Mouse (Mus musculus): Measurements from ENCODE around the gene Galnt14. TPM values are rescaled to one million over a fixed set of nuclear protein-coding genes. Genes with fewer than 3 reads are reported as not detected.

Galnt14 gene
- polyA plus RNA-seq, 1 experiment, result 7.6 TPM

DNA sequence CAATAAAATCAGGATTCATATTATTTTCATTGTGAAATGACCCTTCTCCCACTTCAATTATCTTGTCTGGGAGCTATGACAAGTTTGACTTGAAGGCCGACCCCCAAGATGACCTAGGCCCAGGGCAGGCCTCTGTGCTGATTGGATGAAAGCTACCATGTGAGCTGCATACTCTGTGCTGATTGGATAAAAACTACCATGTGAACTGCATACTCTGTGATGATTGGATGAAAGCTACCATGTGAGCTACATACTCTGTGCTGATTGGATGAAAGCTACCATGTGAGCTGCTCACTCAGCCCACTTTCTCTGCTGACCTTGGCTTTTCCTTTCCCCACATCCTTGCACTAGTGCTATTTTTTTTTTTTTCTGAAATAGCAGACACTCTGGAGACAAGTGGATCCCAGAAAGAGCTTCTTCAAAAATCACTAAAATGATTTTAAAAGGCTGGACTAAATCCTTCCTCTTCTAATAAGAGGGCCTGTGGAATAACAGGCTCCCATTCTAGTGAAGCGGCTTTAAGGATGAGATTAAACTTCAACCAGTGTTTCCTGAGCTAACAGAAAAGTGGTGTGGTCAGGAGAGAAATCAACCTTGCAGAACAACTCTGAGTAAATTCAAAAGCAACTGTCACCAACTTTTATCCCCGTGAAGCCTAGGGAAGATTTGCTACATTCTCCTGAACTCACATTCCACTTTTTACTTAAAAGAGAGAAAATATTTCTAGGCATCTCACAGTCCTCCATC is 15.9 kb downstream of the Galnt14 start:
- Histone ChIP-seq H3K27me3 (ENCODE audit: control insufficient read depth, insufficient read depth, low read length) (no peaks in the 10 kb centered on the region), H3K4me3 (replicated peaks; ENCODE audit: insufficient read depth, low read depth, low read length) (no peak overlapping the region), H3K27ac (ENCODE audit: insufficient read depth, low read length) (no peak overlapping the region), H3K4me1 (ENCODE audit: control insufficient read depth, insufficient read depth, low read length) (no peaks in the 10 kb centered on the region)
- WGBS, result 95% methylated on average over 3 of the region's 3 CpGs
- no peak for DNase-seq
- TF ChIP-seq CTCF (IDR thresholded peaks at IDR 0.05; ENCODE audit: borderline replicate concordance, insufficient read depth, low read depth, low read length), result no peak
- TF ChIP-seq POLR2A (IDR thresholded peaks at IDR 0.05; ENCODE audit: borderline replicate concordance, insufficient read depth, low read length), result no peak

DNA sequence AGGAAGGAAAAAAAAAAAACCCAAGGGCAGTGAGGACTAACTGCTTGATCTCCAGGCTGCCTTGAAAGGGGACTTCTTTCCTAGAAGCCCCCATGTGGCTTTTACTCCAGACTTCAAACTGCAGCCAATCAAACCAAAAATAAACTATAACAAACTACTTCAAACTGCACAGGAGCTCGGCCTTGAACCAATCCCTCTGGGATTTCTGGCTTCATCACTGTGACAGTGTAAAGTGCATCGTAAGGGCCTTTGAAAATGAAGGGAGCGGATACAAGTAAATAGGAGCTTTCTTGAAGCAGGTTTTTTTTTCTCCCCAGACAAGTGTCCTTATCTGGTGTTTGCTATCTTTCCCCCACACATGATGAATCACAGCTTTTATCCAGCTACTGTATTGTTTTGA is 22.0 kb downstream of the Galnt14 start:
- TF ChIP-seq POLR2A (IDR thresholded peaks at IDR 0.05; ENCODE audit: borderline replicate concordance, insufficient read depth, low read length), result no peak
- TF ChIP-seq CTCF (IDR thresholded peaks at IDR 0.05; ENCODE audit: borderline replicate concordance, insufficient read depth, low read depth, low read length), result no peak
- H3K4me3 ChIP-seq (replicated peaks; ENCODE audit: insufficient read depth, low read depth, low read length), result no peak overlapping the region
- H3K4me1 ChIP-seq (ENCODE audit: control insufficient read depth, insufficient read depth, low read length), result no peaks in the 10 kb centered on the region
- DNase-seq, result no peak
- H3K27me3 ChIP-seq (ENCODE audit: control insufficient read depth, insufficient read depth, low read length), result no peaks in the 10 kb centered on the region
- H3K27ac ChIP-seq (ENCODE audit: insufficient read depth, low read length), result no peak overlapping the region
- 84% methylated on average over 3 of the region's 3 CpGs for WGBS

DNA sequence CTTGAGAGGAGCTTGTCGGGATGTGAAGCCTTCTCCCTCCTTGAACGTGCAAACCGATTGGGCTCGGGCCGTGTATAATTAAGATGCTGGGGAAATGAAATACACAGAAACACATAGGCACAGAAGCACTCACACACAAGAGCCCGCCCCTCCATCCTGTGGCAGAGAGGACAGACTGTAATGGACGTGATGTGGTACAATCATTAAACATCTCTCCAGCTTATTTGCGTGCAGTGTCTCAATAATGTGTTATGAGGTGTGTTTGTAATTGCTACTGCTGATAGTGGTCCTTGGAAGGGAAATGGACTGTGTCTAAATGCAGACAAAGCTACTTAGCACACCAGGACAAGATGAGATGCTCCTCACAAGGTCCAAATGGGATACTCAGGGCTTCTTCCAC is 24.0 kb downstream of the Galnt14 start:
- no peak for DNase-seq
- 82% methylated on average over 8 of the region's 8 CpGs for WGBS
- Histone ChIP-seq H3K4me3 (replicated peaks; ENCODE audit: insufficient read depth, low read depth, low read length) (no peak overlapping the region), H3K4me1 (ENCODE audit: control insufficient read depth, insufficient read depth, low read length) (no peaks in the 10 kb centered on the region), H3K27ac (ENCODE audit: insufficient read depth, low read length) (no peak overlapping the region), H3K27me3 (ENCODE audit: control insufficient read depth, insufficient read depth, low read length) (no peaks in the 10 kb centered on the region)
- TF ChIP-seq CTCF (IDR thresholded peaks at IDR 0.05; ENCODE audit: borderline replicate concordance, insufficient read depth, low read depth, low read length) (no peak), POLR2A (IDR thresholded peaks at IDR 0.05; ENCODE audit: borderline replicate concordance, insufficient read depth, low read length) (no peak)

DNA sequence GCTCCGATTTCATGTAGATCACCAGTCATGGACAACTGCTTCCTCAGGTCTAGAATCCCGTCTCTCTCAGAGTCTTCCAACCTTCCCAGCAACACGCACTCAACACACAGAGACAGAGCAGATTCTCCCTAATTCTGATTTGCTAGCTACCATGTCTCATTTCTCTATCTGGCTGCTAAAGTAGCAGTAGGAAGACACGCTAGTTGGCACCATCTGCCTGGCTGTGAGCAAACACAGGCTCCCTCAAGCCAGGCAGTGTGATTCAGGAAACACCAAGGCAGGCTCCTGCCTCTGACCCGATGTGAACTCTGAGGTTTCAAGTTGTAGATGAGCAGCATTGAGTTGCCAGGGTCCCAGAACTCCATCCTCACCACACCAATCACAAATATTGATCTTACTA is 25.5 kb downstream of the Galnt14 start:
- no peak for TF ChIP-seq POLR2A (IDR thresholded peaks at IDR 0.05; ENCODE audit: borderline replicate concordance, insufficient read depth, low read length)
- no peak for TF ChIP-seq CTCF (IDR thresholded peaks at IDR 0.05; ENCODE audit: borderline replicate concordance, insufficient read depth, low read depth, low read length)
- H3K4me1 ChIP-seq (ENCODE audit: control insufficient read depth, insufficient read depth, low read length), result no peaks in the 10 kb centered on the region
- no peak for DNase-seq
- no peaks in the 10 kb centered on the region for H3K27me3 ChIP-seq (ENCODE audit: control insufficient read depth, insufficient read depth, low read length)
- 63% methylated on average over 5 of the region's 5 CpGs for WGBS
- no peak overlapping the region for H3K4me3 ChIP-seq (replicated peaks; ENCODE audit: insufficient read depth, low read depth, low read length)
- no peak overlapping the region for H3K27ac ChIP-seq (ENCODE audit: insufficient read depth, low read length)

DNA sequence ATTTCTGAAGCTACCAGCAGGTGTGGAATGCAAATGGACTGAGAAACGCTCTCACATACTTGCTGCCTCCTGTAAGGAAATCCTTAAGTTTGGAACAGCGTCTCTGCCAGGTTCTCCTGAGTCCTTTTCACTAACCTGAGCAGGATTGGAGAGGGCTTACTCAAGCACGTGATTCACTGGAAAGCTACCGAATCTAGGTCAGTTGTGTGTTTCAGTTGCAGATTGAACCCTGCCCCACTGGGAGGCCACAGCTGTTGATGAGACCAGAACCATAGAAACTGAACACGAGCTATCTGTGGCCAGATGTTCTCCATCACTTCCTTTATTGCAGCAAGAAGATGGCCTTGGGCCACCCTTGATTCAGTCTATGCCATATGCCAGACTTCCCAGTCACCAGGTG is 38.3 kb downstream of the Galnt14 start:
- H3K4me1 ChIP-seq (ENCODE audit: control insufficient read depth, insufficient read depth, low read length), result no peaks in the 10 kb centered on the region
- DNase-seq, result no peak
- 42% methylated on average over 5 of the region's 5 CpGs for WGBS
- no peaks in the 10 kb centered on the region; the same call in 1 of the 2 replicates for H3K27me3 ChIP-seq (ENCODE audit: control insufficient read depth, insufficient read depth, low read length)
- H3K4me3 ChIP-seq (replicated peaks; ENCODE audit: insufficient read depth, low read depth, low read length), result no peak overlapping the region
- TF ChIP-seq CTCF (IDR thresholded peaks at IDR 0.05; ENCODE audit: borderline replicate concordance, insufficient read depth, low read depth, low read length) (no peak), POLR2A (IDR thresholded peaks at IDR 0.05; ENCODE audit: borderline replicate concordance, insufficient read depth, low read length) (no peak)
- H3K27ac ChIP-seq (ENCODE audit: insufficient read depth, low read length), result no peak overlapping the region

DNA sequence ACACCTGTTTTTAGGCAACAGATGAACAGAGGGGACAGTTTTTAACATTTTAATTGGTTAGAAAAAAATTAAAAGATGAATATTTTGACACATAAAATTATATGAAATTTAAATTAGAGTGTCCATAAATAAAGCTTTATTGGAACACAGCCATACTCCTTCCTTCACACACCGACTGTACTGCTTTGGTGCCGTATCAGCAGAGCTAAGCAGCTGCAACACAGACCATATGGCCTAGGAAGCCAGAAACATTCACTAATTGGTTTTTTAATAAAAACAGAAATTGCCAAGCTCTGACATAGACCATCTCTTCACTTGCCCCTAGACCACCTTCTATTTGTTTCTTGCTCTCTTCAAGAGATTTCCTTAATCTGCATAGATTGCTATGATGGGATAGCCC is 40.2 kb downstream of the Galnt14 start:
- TF ChIP-seq CTCF (IDR thresholded peaks at IDR 0.05; ENCODE audit: borderline replicate concordance, insufficient read depth, low read depth, low read length), result no peak
- TF ChIP-seq POLR2A (IDR thresholded peaks at IDR 0.05; ENCODE audit: borderline replicate concordance, insufficient read depth, low read length), result no peak
- Histone ChIP-seq H3K4me1 (ENCODE audit: control insufficient read depth, insufficient read depth, low read length) (no peaks in the 10 kb centered on the region), H3K27me3 (ENCODE audit: control insufficient read depth, insufficient read depth, low read length) (no peaks in the 10 kb centered on the region; the same call in 1 of the 2 replicates), H3K27ac (ENCODE audit: insufficient read depth, low read length) (no peak overlapping the region), H3K4me3 (replicated peaks; ENCODE audit: insufficient read depth, low read depth, low read length) (no peak overlapping the region)
- 75% methylated on average over 2 of the region's 2 CpGs for WGBS
- no peak for DNase-seq

DNA sequence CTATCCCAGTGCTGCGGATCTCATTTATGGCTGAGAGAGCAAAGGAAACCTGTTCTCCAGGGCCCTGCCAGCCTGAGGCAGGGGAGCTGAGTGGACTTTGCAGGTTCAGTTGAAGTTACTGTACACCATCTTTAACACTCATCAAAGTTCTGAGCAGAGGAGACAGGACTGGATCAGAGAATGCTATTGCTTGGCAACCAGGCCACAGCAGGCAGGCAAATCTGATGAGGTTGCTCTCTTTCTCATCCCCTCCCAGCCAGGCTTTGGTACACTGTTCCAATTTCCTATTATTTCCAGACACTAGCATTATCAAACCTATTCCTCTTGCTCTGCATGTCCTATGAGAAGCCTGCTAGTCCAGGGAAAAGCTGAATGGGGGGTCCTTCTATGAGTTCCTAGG is 41.3 kb downstream of the Galnt14 start:
- TF ChIP-seq POLR2A (IDR thresholded peaks at IDR 0.05; ENCODE audit: borderline replicate concordance, insufficient read depth, low read length) (no peak), CTCF (IDR thresholded peaks at IDR 0.05; ENCODE audit: borderline replicate concordance, insufficient read depth, low read depth, low read length) (no peak)
- Histone ChIP-seq H3K27ac (ENCODE audit: insufficient read depth, low read length) (no peak overlapping the region), H3K4me1 (ENCODE audit: control insufficient read depth, insufficient read depth, low read length) (no peaks in the 10 kb centered on the region), H3K4me3 (replicated peaks; ENCODE audit: insufficient read depth, low read depth, low read length) (no peak overlapping the region), H3K27me3 (ENCODE audit: control insufficient read depth, insufficient read depth, low read length) (no peaks in the 10 kb centered on the region; the same call in 1 of the 2 replicates)
- no peak for DNase-seq
- 70% methylated on average over 1 of the region's 1 CpGs for WGBS

DNA sequence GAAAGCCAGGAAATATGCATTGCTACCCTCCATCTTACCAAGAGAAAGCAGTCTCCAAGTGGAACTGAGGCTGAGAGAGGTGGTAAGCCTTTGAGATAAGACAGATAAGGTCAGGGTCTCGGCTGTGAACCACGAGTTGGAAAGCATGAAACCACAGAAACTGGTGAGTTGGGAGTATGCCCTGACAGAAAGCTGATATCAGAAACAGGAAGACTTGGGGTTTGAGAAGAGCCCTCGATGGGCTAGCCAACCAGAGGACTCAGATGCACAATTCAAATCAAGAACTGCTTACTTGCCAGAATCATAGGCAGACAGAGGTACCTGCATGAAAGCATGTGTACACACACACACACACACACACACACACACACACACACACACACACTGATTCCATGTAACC is 47.0 kb downstream of the Galnt14 start:
- no peak overlapping the region for H3K27ac ChIP-seq (ENCODE audit: insufficient read depth, low read length)
- no peak for TF ChIP-seq POLR2A (IDR thresholded peaks at IDR 0.05; ENCODE audit: borderline replicate concordance, insufficient read depth, low read length)
- TF ChIP-seq CTCF (IDR thresholded peaks at IDR 0.05; ENCODE audit: borderline replicate concordance, insufficient read depth, low read depth, low read length), result no peak
- no peaks in the 10 kb centered on the region for H3K27me3 ChIP-seq (ENCODE audit: control insufficient read depth, insufficient read depth, low read length)
- WGBS, result 73% methylated on average over 3 of the region's 3 CpGs
- no peak for DNase-seq
- no peak overlapping the region for H3K4me3 ChIP-seq (replicated peaks; ENCODE audit: insufficient read depth, low read depth, low read length)
- no peaks in the 10 kb centered on the region for H3K4me1 ChIP-seq (ENCODE audit: control insufficient read depth, insufficient read depth, low read length)

Measured in cerebellum, adult 2 months (tissue).